Mouse (Mus musculus) layer of hippocampus, adult 18-20 months (tissue): ENCODE data around the gene Polr2c. TPM values are rescaled to one million over a fixed set of nuclear protein-coding genes. Genes with fewer than 3 reads are reported as not detected.

Experiments used
- DNase-seq, 2 experiments: peaks; one replicate each; pipeline ENCODE4 v3.0.0; 2022; ENCODE audit warnings: low spot score in 2 of 2
- total RNA-seq, 2 experiments: library from RNA; stranded (reverse); gene quantifications; 2 replicates each; pipeline ENCODE4 v1.2.3; 2021

Polr2c gene
- total RNA-seq, 2 experiments from 2014 or later, result 66.0 to 73.6 TPM

DNA sequence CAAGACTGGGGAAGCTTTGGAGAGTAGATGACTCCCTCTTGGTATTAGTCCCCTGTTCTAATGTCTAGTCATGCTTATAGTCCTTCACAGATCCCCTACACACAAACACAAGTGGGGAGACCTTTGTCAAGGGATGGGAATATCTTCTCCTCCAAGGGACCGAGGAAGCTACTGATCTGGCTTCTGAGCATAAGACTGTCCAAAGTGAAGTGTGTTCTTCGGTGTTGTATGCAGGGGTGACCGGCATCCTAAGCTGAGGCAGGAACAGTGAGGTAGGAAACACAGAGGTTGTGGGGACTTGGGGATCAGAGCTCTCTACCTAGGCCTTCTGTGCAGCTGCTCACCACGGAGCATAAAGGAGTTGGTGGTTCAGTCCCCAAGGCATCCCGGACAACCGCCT lies 64.9 kb downstream of the Polr2c start:
- no peak for DNase-seq

DNA sequence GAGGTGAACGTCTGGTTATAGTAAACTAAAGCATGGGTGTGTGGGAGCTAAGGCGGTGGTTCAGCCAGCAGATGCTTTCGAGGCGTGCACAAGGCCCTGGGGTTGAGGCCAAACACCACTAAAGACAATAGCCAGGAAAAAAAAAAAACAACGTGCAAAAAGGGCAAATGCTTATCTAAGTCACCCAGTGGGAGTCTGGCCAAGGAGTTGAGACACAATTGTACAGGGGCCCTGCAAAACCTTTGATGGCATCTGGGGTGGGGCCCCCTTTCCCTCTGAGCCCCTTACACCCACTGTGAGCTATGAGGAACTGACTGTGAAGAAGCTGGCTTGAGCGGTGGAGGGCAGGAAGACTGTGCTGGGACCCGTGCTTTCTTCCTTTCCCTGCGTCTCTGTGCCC lies 65.4 kb downstream of the Polr2c start:
- no peak for DNase-seq

Other genes starting within 250 kb of the Polr2c start
- 100 to 1,000 TPM; 138 to 153 TPM for gene Arl2bp, start 190.8 kb upstream of the Polr2c start, total RNA-seq
- gene Pllp, start 161.2 kb upstream of the Polr2c start, total RNA-seq, result 10 to 100 TPM; 37.0 to 42.6 TPM
- under 1 TPM; 0.15 to 0.23 TPM for gene Ccl22, start 111.9 kb upstream of the Polr2c start, total RNA-seq
- gene Cx3cl1, start 85.4 kb upstream of the Polr2c start, total RNA-seq, result 100 to 1,000 TPM; 400 to 401 TPM
- gene Ccl17, start 47.0 kb upstream of the Polr2c start, total RNA-seq, result 1 to 10 TPM; 4.7 to 4.9 TPM
- gene Coq9, start 19.1 kb upstream of the Polr2c start, total RNA-seq, result 10 to 100 TPM; 75.1 to 91.6 TPM
- gene Ciapin1, start 19.1 kb upstream of the Polr2c start, total RNA-seq, result 10 to 100 TPM; 69.4 to 77.1 TPM
- 10 to 100 TPM; 21.5 to 23.8 TPM for gene Dok4, start 18.9 kb downstream of the Polr2c start, total RNA-seq
- gene Ccdc102a, start 60.6 kb downstream of the Polr2c start, total RNA-seq, result 1 to 10 TPM; 1.3 to 2.1 TPM
- gene Adgrg5, start 66.2 kb downstream of the Polr2c start, total RNA-seq, result under 1 TPM in 1 of 2 experiments, not detected in 1; 0.10 TPM
- 100 to 1,000 TPM; 100 to 108 TPM for gene Adgrg1, start 117.3 kb downstream of the Polr2c start, total RNA-seq
- under 1 TPM in 1 of 2 experiments, not detected in 1; 0.48 TPM for gene Adgrg3, start 160.2 kb downstream of the Polr2c start, total RNA-seq
- gene Drc7, start 197.7 kb downstream of the Polr2c start, total RNA-seq, result 1 to 10 TPM; 1.7 to 1.8 TPM
- gene Katnb1, start 223.7 kb downstream of the Polr2c start, total RNA-seq, result 10 to 100 TPM; 45.1 to 46.3 TPM